Mouse (Mus musculus) neural tube, embryonic 15.5 days (tissue): ENCODE measurements at regions not wholly inside any gene's neighbourhood (a gene's known extent, or its start where the extent isn't known, plus 50 kb on each side); places are given as distances from the start of the nearest gene placed in this dataset.
A peak's percentile ranks its signal among the peaks of the same experiment; 100 is the strongest.

ENCODE experiments used
- ATAC-seq: fragments of 200-750 bp; cut with Nextera tagmentation; 2 replicates; pipeline ENCODE4 v1.8.0; 2017; ENCODE audit warnings: mild to moderate bottlenecking, moderate TSS enrichment, moderate library complexity; ENCODE audit not compliant: low FRiP score
- H3K27ac ChIP-seq: fragments of 300-500 bp; sonication (generic); replicated peaks from 2 replicates; pipeline ENCODE4 v1.5.1; 2015; ENCODE audit warnings: mild to moderate bottlenecking, inconsistent platforms
- H3K27me3 ChIP-seq: fragments of 300-500 bp; sonication (generic); replicated peaks from 2 replicates; pipeline ENCODE4 v1.6.1; 2015; ENCODE audit warnings: inconsistent platforms
- H3K36me3 ChIP-seq: fragments of 300-500 bp; sonication (generic); 2 replicates; pipeline ENCODE4 v1.6.1; 2015; ENCODE audit warnings: inconsistent platforms
- H3K4me1 ChIP-seq: fragments of 300-500 bp; sonication (generic); 2 replicates; pipeline ENCODE4 v1.6.1; 2015; ENCODE audit warnings: inconsistent platforms
- H3K4me2 ChIP-seq: fragments of 300-500 bp; sonication (generic); 2 replicates; pipeline ENCODE4 v1.6.1; 2015; ENCODE audit warnings: inconsistent platforms, mild to moderate bottlenecking, moderate library complexity
- H3K4me3 ChIP-seq: fragments of 300-500 bp; sonication (generic); replicated peaks from 2 replicates; pipeline ENCODE4 v1.5.1; 2015; ENCODE audit warnings: mild to moderate bottlenecking, inconsistent platforms
- H3K9ac ChIP-seq: fragments of 300-500 bp; sonication (generic); replicated peaks from 2 replicates; pipeline ENCODE4 v1.6.1; 2015; ENCODE audit warnings: mild to moderate bottlenecking, inconsistent platforms
- H3K9me3 ChIP-seq: fragments of 300-500 bp; sonication (generic); replicated peaks from 2 replicates; pipeline ENCODE4 v1.6.1; 2016; ENCODE audit warnings: inconsistent platforms
- WGBS: fragments of 180-500 bp; shearing (Covaris S2); methylation state at CpG from one replicate; pipeline ENCODE4 v1.1.7; 2015; ENCODE audit warnings: mixed read lengths; 5-methylcytosine and 5-hydroxymethylcytosine counted together

DNA sequence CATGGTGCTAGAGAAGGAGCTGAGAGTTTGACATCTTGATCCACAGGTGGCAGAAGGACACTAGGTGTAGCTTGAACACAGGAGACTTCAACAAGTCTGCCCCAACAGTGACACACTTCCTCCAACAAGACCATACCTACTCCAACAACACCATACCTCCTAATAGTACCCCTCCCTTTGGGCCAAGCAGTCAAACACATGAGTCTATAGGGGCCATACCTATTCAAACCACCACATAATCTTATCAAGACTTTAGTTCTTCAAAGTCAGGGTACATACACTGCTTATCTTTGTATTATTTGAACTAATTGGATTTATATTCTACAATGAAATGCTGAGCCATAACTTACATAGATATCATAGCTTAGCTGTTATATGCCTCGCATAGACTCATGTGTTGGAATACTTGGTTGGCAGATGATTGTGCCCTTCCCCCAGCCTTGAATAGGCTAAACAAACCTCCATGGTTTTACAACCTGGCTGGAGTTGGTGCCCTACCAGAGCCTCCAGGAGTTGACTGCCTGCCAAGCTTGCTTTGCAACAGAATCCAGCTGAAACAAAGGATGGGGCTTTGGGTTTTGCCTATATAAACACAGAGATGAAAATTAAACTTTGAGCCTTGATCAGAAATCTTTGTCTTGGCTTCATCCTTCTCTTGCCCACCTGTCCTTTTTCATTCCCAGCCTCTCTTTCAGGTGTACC, 103.2 kb downstream of the Gm9817 start:
- H3K9ac ChIP-seq = no peak overlapping the region
- peaks cover 4% of the 10 kb centered on the region; the same call in 1 of the 2 replicates for H3K4me1 ChIP-seq
- H3K9me3 ChIP-seq = no peaks in the 10 kb centered on the region
- no peaks in the 10 kb centered on the region for H3K36me3 ChIP-seq
- no peak overlapping the region for H3K4me2 ChIP-seq
- WGBS = 92% methylated on average over 1 of the region's 1 CpGs
- no peak overlapping the region for H3K4me3 ChIP-seq
- no peak for ATAC-seq
- H3K27me3 ChIP-seq = no peaks in the 10 kb centered on the region
- no peak overlapping the region for H3K27ac ChIP-seq

DNA sequence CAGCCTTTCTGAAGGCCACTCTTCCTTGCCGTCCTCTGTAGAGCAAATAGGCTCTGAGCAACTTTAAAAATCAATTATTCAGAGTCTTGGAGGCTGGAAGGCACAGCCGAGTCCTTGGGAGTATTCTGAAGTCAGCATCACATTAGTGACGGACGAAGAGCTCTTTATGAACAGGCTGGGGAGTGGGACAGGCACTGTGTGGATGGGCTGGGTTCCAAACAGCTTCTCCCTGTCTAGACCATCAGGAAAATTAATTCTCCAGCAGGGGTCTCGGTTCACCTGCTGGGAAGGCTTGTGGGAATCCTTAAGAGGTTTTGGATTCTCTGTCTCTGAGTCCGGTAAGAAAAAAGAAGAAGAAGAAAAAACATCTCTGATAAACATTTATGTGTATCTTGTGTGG, 110.9 kb downstream of the Gm9817 start:
- no peak for ATAC-seq
- no peaks in the 10 kb centered on the region for H3K27me3 ChIP-seq
- no peak overlapping the region for H3K4me2 ChIP-seq
- H3K4me1 ChIP-seq = peaks cover 22% of the 10 kb centered on the region
- no peak overlapping the region for H3K4me3 ChIP-seq
- H3K36me3 ChIP-seq = no peaks in the 10 kb centered on the region
- H3K27ac ChIP-seq = no peak overlapping the region
- no peak overlapping the region for H3K9ac ChIP-seq
- whole genome bisulfite sequencing = 17% methylated on average over 6 of the region's 6 CpGs
- H3K9me3 ChIP-seq = no peaks in the 10 kb centered on the region

DNA sequence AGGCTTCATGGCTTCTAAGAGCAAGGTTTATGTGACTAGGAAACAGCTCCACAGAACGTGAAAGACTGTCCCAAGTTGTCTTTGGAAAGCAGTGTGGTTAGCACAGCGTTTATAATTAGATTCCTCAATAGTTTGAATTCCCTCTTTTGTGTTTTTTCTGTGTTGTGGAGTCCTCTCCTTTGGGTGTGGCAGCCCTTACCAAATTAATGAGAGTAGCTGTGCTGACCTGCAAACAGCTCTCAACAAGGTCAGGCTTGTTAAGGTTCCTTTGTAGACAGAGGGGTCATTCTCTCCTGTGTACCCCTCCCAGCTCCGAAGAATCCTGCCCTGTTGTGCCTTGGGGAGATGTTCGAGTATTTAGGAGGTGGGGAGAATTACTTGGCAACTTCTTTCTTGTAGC, 111.7 kb downstream of the Gm9817 start:
- H3K27ac ChIP-seq = no peak overlapping the region
- H3K4me2 ChIP-seq = no peak overlapping the region
- no peak overlapping the region for H3K4me3 ChIP-seq
- H3K4me1 ChIP-seq = peaks cover 22% of the 10 kb centered on the region
- no peak overlapping the region for H3K9ac ChIP-seq
- no peak for ATAC-seq
- no peaks in the 10 kb centered on the region for H3K27me3 ChIP-seq
- H3K9me3 ChIP-seq = no peaks in the 10 kb centered on the region
- H3K36me3 ChIP-seq = no peaks in the 10 kb centered on the region
- 59% methylated on average over 4 of the region's 4 CpGs for WGBS

DNA sequence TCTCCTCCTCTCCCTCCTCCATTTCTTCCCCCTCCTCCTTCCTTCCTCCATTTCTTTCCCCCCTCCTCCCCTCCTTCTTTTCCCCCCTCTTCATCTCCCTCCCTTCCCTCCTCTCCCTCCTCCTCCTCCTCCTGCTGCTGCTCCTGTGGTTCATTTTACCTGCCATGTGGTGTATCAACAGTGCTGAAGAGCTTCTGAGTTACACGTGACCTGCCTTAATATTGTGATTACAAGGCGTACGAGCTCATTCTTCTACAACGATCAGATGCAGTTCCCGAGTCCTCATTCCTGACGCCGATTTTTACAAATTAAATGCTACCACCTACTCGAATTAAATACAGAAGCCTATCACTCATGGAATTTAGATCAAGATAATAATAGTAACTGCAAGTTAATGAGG, 113.6 kb downstream of the Gm9817 start:
- Histone ChIP-seq H3K9ac (no peak overlapping the region), H3K4me1 (peaks cover 19% of the 10 kb centered on the region), H3K4me2 (peak overlapping the region; percentile 19; the same call in 1 of the 2 replicates), H3K27me3 (no peaks in the 10 kb centered on the region), H3K9me3 (no peaks in the 10 kb centered on the region), H3K4me3 (no peak overlapping the region), H3K27ac (no peak overlapping the region), H3K36me3 (no peaks in the 10 kb centered on the region)
- no peak for ATAC-seq
- 50% methylated on average over 8 of the region's 8 CpGs for WGBS

DNA sequence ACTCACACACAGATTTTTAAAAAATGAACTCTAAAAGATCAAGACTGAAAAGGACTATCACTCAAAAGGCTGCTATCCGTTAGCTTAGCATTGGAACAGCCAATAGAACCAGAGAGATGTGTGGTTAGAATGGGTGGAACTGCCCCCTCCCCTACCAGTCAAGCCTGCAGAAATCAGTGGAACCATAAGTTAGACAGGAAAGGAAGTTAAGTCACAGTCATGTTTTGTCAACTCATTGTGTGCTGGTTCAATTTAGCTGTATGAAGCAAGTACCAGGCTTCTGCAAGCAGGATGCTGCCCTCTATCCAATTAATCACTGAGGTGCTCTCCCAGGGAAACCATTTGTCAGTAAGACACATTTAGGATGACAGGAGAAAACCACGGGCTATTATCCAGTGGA, 117.1 kb downstream of the Gm9817 start:
- no peak for ATAC-seq
- no peak overlapping the region for H3K4me3 ChIP-seq
- H3K4me1 ChIP-seq = peaks cover 3% of the 10 kb centered on the region; the same call in 1 of the 2 replicates
- no peaks in the 10 kb centered on the region for H3K9me3 ChIP-seq
- WGBS = 73% methylated on average over 2 of the region's 2 CpGs
- no peak overlapping the region for H3K4me2 ChIP-seq
- H3K9ac ChIP-seq = no peak overlapping the region
- H3K27ac ChIP-seq = no peak overlapping the region
- H3K27me3 ChIP-seq = no peaks in the 10 kb centered on the region
- H3K36me3 ChIP-seq = no peaks in the 10 kb centered on the region

DNA sequence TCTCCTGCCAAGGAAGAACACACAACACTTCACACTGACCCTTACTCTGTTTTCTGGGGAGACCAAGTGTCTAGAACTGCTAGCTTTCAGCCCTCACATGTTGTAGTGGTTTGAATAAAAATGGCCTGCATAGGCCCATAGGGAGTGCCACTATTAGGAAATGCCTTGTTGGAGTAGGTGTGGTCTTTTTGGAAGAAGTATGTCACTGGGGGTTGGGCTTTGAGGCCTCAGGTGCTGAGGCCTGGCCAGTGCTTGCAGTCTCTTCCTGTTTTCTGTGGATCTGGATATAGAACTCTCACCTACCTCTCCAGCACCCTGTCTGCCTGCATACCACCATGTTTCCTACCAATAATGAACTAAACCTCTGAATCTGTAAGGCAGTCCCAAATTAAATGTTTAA, 117.9 kb downstream of the Gm9817 start:
- Histone ChIP-seq H3K9me3 (no peaks in the 10 kb centered on the region), H3K9ac (no peak overlapping the region), H3K4me2 (no peak overlapping the region), H3K36me3 (no peaks in the 10 kb centered on the region), H3K27ac (no peak overlapping the region), H3K27me3 (no peaks in the 10 kb centered on the region), H3K4me3 (no peak overlapping the region), H3K4me1 (peaks cover 3% of the 10 kb centered on the region; the same call in 1 of the 2 replicates)
- ATAC-seq = no peak

DNA sequence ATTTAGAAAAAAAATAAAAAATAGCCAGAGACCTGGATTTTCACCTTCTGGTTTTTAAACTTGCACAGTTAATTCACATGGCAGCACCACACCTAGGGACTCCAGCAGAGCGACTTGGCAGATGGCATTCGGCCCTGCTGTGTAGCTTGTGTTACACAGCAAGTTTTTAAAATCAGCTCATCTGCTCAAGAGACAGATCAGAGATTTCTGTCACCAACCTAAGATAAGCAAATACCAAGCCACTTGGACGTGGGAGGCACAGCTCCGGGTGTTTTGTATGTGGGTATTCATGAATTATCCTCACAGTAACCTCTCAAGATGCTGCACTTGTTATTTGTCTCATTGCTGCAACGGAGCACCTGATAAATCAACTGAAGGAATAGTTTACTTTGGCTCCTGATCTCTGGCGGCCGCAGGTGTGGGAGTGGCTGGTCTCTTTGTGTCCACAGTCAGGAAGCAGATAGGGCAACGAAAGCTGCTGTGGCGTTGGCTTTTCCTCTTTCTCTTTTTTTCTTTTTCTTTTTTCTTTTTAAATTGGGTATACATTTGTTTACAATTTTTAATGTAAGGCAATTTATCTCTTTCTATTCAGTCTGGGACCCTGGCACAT, 122.1 kb downstream of the Gm9817 start:
- no peaks in the 10 kb centered on the region for H3K27me3 ChIP-seq
- no peaks in the 10 kb centered on the region for H3K36me3 ChIP-seq
- WGBS = 76% methylated on average over 9 of the region's 9 CpGs
- no peak overlapping the region for H3K4me3 ChIP-seq
- H3K9ac ChIP-seq = no peak overlapping the region
- H3K4me2 ChIP-seq = no peak overlapping the region
- H3K9me3 ChIP-seq = no peaks in the 10 kb centered on the region
- ATAC-seq = no peak
- H3K27ac ChIP-seq = no peak overlapping the region
- no peaks in the 10 kb centered on the region for H3K4me1 ChIP-seq

DNA sequence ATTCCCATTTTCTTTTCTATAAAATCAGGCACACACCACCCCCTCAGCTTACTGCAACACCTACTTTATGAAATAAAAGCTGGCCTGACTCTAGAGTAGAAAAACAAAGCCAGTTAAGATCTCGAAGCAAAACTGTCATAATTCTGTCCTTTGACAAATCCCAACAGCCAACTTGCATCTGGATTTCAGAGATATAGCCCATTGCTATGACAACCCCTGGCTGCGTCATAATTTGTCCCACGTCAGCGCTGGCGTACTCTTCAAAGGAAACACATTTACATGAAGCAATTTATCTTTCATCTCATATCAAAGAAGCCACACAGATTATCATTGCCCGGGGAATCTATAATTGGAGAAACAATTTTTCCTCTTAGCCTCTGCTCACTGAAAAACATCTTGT, 126.4 kb downstream of the Gm9817 start:
- no peak for ATAC-seq
- WGBS = 49% methylated on average over 6 of the region's 6 CpGs
- Histone ChIP-seq H3K4me3 (no peak overlapping the region), H3K4me2 (no peak overlapping the region), H3K27me3 (no peaks in the 10 kb centered on the region), H3K4me1 (no peaks in the 10 kb centered on the region), H3K27ac (no peak overlapping the region), H3K9ac (no peak overlapping the region), H3K36me3 (no peaks in the 10 kb centered on the region), H3K9me3 (no peaks in the 10 kb centered on the region)

DNA sequence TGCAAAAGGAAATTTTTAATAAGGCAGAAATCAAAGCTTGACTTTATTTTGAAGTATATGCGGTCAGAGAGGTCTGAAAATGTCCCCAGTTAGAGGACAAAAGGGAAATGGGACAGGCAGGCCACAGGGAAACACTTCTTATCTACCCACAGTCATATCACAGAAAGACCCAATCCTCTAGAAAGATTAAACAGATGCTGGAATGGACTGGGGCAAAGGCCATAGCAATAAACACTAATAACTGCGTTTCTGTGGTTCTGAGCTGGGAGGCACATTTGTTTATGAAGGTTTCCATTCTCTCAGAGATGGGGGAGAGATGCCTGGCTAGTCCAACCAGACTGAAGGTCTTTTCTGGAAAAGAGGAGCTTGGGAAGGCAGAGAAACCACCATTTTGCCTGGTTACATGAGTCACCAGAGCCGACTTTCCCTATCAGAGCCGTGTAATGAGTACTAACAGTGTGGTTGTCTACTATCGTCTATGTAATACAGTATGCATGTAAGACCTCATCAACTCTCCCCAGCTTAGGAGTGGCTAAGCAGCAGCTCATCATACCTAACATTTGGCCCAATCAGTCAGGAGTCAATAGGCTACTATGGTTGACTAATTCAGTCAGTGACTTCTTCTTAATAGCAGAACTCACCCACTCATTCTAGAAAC, 130.2 kb downstream of the Gm9817 start:
- H3K4me2 ChIP-seq = no peak overlapping the region
- no peak for ATAC-seq
- WGBS = 86% methylated on average over 5 of the region's 5 CpGs
- no peaks in the 10 kb centered on the region for H3K9me3 ChIP-seq
- no peaks in the 10 kb centered on the region for H3K36me3 ChIP-seq
- peaks cover 7% of the 10 kb centered on the region for H3K4me1 ChIP-seq
- H3K9ac ChIP-seq = no peak overlapping the region
- H3K27me3 ChIP-seq = no peaks in the 10 kb centered on the region
- no peak overlapping the region for H3K4me3 ChIP-seq
- H3K27ac ChIP-seq = no peak overlapping the region

DNA sequence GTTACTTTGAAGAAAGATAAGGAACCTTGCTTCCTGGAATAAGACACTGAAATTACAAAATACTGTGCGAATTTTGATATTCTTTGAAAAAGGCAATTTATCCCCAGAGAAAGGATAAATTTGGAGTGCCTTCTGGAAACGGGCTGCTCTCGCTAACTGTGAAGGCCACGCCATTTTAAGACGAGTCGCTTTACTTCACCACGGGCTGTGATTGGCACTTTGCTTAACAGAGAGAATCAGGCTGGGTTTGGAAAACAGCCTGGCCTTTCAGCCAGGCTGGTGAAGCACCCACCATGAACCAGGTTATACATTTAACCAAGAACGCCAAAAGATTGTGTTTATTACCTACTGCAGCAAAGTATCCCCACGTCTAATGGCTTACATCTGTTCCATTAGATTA, 132.7 kb downstream of the Gm9817 start:
- no peak for ATAC-seq
- WGBS = 79% methylated on average over 9 of the region's 9 CpGs
- no peaks in the 10 kb centered on the region for H3K36me3 ChIP-seq

DNA sequence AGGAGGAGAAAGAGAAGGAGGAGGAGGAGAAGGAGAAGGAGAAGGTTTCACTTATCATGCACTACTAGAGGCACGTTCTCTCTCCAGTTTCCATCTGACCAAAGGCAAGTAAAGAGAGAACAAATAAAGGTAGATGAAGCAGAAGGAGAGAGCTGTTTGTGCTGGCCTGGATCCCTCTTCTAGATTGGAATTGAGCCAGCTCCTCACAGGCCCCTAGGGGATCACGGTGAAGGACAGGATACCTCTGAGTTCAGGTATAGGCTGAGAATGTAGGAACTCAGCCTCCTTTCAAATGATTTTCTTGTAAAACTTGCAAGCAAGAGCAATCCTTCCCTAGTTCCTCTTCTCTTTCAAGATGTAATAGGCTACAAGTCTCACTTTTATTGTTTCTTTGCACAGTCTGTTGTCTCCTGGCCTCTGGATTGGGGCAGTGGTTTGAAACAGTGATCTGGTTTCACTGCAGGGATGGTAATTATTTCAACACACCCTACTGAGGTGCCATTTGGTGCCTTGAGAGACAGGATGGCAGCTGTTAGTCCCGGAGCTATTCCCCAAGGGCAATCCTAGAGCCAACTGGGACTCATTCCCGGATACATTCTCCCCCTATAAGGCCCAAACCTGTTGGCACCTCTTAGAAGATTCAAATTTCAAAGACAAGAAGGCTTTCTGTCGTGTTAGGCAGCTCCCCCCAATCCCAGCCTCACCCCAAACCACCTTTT, 134.8 kb downstream of the Gm9817 start:
- no peak for ATAC-seq
- Histone ChIP-seq H3K27me3 (no peaks in the 10 kb centered on the region), H3K9me3 (no peaks in the 10 kb centered on the region), H3K9ac (no peak overlapping the region), H3K4me1 (peaks cover 9% of the 10 kb centered on the region), H3K36me3 (no peaks in the 10 kb centered on the region), H3K4me2 (no peak overlapping the region), H3K27ac (no peak overlapping the region), H3K4me3 (no peak overlapping the region)
- WGBS = 20% methylated on average over 5 of the region's 5 CpGs

More for the DNA sequence above, 132.7 kb downstream of the Gm9817 start:
- H3K4me3 ChIP-seq = no peak overlapping the region
- H3K27ac ChIP-seq = no peak overlapping the region
- no peaks in the 10 kb centered on the region for H3K9me3 ChIP-seq
- H3K27me3 ChIP-seq = no peaks in the 10 kb centered on the region
- no peak overlapping the region for H3K4me2 ChIP-seq
- no peak overlapping the region for H3K9ac ChIP-seq
- H3K4me1 ChIP-seq = peaks cover 9% of the 10 kb centered on the region

DNA sequence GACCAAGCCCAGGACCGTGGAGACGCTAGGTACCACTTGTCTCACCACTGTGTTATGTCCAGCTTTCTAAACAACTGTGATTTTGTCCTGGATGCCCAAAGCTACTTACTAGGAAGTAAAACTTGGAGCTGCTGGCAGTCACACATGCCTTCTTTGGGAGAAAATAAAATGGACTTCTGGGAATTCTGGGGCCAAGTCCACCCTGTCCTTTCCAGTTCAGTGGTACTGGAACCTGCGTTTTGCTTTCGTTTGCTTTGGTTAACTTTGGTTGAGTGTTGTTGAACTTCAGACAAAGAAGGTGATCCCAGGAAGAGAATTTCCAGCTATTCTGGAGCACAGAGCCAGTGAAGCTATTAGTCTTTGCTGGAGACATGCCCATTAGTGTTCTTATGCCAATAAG, 139.8 kb downstream of the Gm9817 start:
- H3K9ac ChIP-seq = no peak overlapping the region
- WGBS = 94% methylated on average over 4 of the region's 4 CpGs
- H3K4me3 ChIP-seq = no peak overlapping the region
- no peaks in the 10 kb centered on the region for H3K27me3 ChIP-seq
- no peak overlapping the region for H3K4me2 ChIP-seq
- no peaks in the 10 kb centered on the region for H3K9me3 ChIP-seq
- ATAC-seq = no peak
- no peaks in the 10 kb centered on the region for H3K36me3 ChIP-seq
- H3K27ac ChIP-seq = no peak overlapping the region
- H3K4me1 ChIP-seq = peaks cover 8% of the 10 kb centered on the region
